Mouse (Mus musculus) kidney, adult 2 months (tissue): Measurements from ENCODE around the gene Fbxo10.

ENCODE experiments used
- CTCF ChIP-seq: fragments of 200-500 bp; conservative IDR thresholded peaks from 2 replicates; pipeline ENCODE4 v1.5.1; 2011; ENCODE audit warnings: low read depth, mild to moderate bottlenecking, control low read depth, low read length, moderate library complexity, mixed read lengths; ENCODE audit not compliant: insufficient read depth, insufficient read length
- POLR2A ChIP-seq: fragments of 200-500 bp; IDR thresholded peaks from one replicate; pipeline ENCODE4 v1.6.1; 2011; ENCODE audit warnings: low read depth, low read length, control low read depth

- TF ChIP-seq CTCF (no peak), POLR2A (no peak)
Observed at GRCm38 (mm10) chr4:45036048-45036447, 48.4 kb downstream of the Fbxo10 start.
